1 mouse cellular context compared by ENCODE assay signal in the genomic region with DNA sequence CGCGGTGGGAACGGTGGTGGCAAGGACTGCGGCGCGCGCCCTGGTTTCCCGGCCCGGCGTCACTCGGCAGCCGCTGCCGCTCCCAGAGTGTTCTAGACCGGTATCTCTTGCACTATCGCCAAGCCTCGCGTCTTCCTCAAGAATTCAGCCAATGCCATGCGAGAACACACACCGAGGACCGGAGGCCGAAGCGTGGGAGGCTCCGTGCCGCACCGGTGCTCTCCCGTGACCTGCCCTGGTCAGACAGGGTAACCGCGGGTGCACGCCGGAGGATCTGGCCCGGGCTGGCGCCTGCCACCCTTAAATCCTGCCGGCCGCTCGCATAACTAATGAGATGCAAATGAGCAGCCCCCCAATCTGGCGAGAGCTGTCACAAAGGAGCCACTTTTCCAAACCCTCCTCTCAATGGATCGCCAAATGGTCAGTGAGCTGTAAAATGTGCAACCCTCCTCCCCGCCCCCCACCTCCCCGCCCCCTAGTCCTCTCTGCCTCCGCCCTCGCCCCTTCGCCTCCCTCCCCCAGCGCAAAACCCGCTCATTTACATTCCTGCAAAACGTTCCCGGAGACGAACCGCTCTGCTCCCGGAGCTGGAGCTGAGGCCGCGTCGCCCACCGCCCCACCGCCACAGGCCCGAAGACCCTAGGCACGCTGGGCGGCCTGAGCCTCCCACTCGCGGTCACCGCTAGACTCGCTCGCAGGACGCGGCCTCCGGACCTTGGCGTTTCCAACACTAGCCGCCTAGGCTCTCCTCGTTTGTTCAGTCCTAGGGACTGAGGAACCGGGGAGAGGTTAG.
TF ChIP-seq lines count a peak whose summit lies in the region.

No protein-coding gene starts in this region.

TF ChIP-seq in CH12.LX, 34 proteins besides CTCF, POLR2A, EP300 and RAD21 (continued from another document):
- peak; percentile 59 for TF ChIP-seq MAX (IDR thresholded peaks at IDR 0.05; ENCODE audit: low read length)
- TF ChIP-seq E2F4 (IDR thresholded peaks at IDR 0.05; ENCODE audit: insufficient replicate concordance, low read depth, low read length), result no peak
- TF ChIP-seq GABPA (IDR thresholded peaks at IDR 0.05; ENCODE audit: insufficient replicate concordance, low read depth, low read length), result no peak
- no peak for TF ChIP-seq PAX5 (IDR thresholded peaks at IDR 0.05; ENCODE audit: low read length)
- TF ChIP-seq TBP (conservative IDR thresholded peaks at IDR 0.05; ENCODE audit: low read depth, low read length), result no peak
- TF ChIP-seq MEF2A (IDR thresholded peaks at IDR 0.05; ENCODE audit: borderline replicate concordance, low read depth, low read length), result no peak
- TF ChIP-seq ELF1 (IDR thresholded peaks at IDR 0.05; ENCODE audit: low read depth, low read length), result no peak
- TF ChIP-seq RCOR1 (conservative IDR thresholded peaks at IDR 0.05; ENCODE audit: low read depth, low read length), result peak; percentile 56; the same call in 1 of the 2 replicates
- no peak for TF ChIP-seq ZMIZ1 (IDR thresholded peaks at IDR 0.05; ENCODE audit: low read depth, low read length)
- no peak for TF ChIP-seq USF1 (IDR thresholded peaks at IDR 0.05; ENCODE audit: low read depth, low read length)
- no peak for TF ChIP-seq UBTF (IDR thresholded peaks at IDR 0.05; ENCODE audit: low read depth, low read length)
- TF ChIP-seq MAZ (IDR thresholded peaks at IDR 0.05; ENCODE audit: low read depth, low read length), result no peak
- TF ChIP-seq NELFE (IDR thresholded peaks at IDR 0.05; ENCODE audit: low read depth, low read length), result no peak
- TF ChIP-seq JUND (conservative IDR thresholded peaks at IDR 0.05; ENCODE audit: low read depth, low read length), result no peak
- TF ChIP-seq MAFK (IDR thresholded peaks at IDR 0.05; ENCODE audit: insufficient replicate concordance, low read length), result no peak
- no peak for TF ChIP-seq IRF4 (IDR thresholded peaks at IDR 0.05; ENCODE audit: low read depth, low read length)
- TF ChIP-seq ZKSCAN1 (IDR thresholded peaks at IDR 0.05; ENCODE audit: borderline replicate concordance, low read depth, low read length), result no peak
- TF ChIP-seq MXI1 (IDR thresholded peaks at IDR 0.05; ENCODE audit: low read depth, low read length), result 0 out of 2 replicates have a peak, but pooled peaks have one; percentile 19
